Mouse (Mus musculus): ENCODE data around the gene Svopl.

Gene Svopl

GRCm38 (mm10) chr6:38046838-38047237, at the start of gene Svopl:
Svopl (minus strand) TSS chr6:38046996.
- DNase-seq (ENCODE audit: low read depth, low spot score): no peak

- DNase-seq (ENCODE audit: low read depth, low spot score): no peak
These were observed 47.9 kb upstream of the Svopl start for GRCm38 (mm10) chr6:38094701-38095100.

GRCm38 (mm10) chr6:38092539-38092938, 45.7 kb upstream of the Svopl start:
- no peak for DNase-seq (ENCODE audit: low read depth, low spot score)

- DNase-seq (ENCODE audit: low read depth, low spot score): no peak
These were observed 40.6 kb upstream of the Svopl start for GRCm38 (mm10) chr6:38087242-38088026.

- no peak for DNase-seq (ENCODE audit: low read depth, low spot score)
These were observed 36.4 kb upstream of the Svopl start for GRCm38 (mm10) chr6:38083204-38083603.

GRCm38 (mm10) chr6:38081727-38082341, 35.0 kb upstream of the Svopl start:
- no peak for DNase-seq (ENCODE audit: low read depth, low spot score)

- peak; percentile 22 for DNase-seq (ENCODE audit: low read depth, low spot score)
These were observed 33.6 kb upstream of the Svopl start for GRCm38 (mm10) chr6:38080364-38080763.

- no peak for DNase-seq (ENCODE audit: low read depth, low spot score)
These were observed 26.8 kb upstream of the Svopl start for GRCm38 (mm10) chr6:38073592-38073991.

GRCm38 (mm10) chr6:38072137-38072796, 25.5 kb upstream of the Svopl start:
- no peak for DNase-seq (ENCODE audit: low read depth, low spot score)

- no peak for DNase-seq (ENCODE audit: low read depth, low spot score)
These were observed 24.5 kb upstream of the Svopl start for GRCm38 (mm10) chr6:38071256-38071655.

- DNase-seq (ENCODE audit: low read depth, low spot score): peak; percentile 81
These were observed 19.4 kb upstream of the Svopl start for GRCm38 (mm10) chr6:38066215-38066614.

- peak; percentile 80 for DNase-seq (ENCODE audit: low read depth, low spot score)
These were observed 18.8 kb upstream of the Svopl start for GRCm38 (mm10) chr6:38065501-38066122.

GRCm38 (mm10) chr6:38065122-38065500, 18.3 kb upstream of the Svopl start:
- DNase-seq (ENCODE audit: low read depth, low spot score): peak; percentile 64

- no peak for DNase-seq (ENCODE audit: low read depth, low spot score)
These were observed 17.8 kb upstream of the Svopl start for GRCm38 (mm10) chr6:38064621-38065020.

GRCm38 (mm10) chr6:38058805-38059204, 12.0 kb upstream of the Svopl start:
- no peak for DNase-seq (ENCODE audit: low read depth, low spot score)

GRCm38 (mm10) chr6:38055471-38056330, 8.9 kb upstream of the Svopl start:
- no peak for DNase-seq (ENCODE audit: low read depth, low spot score)

- no peak for DNase-seq (ENCODE audit: low read depth, low spot score)
These were observed 2.8 kb upstream of the Svopl start for GRCm38 (mm10) chr6:38049601-38050000.

GRCm38 (mm10) chr6:38048800-38049561, 2.2 kb upstream of the Svopl start:
- no peak for DNase-seq (ENCODE audit: low read depth, low spot score)

GRCm38 (mm10) chr6:38048003-38048402, 1.2 kb upstream of the Svopl start:
- no peak for DNase-seq (ENCODE audit: low read depth, low spot score)

GRCm38 (mm10) chr6:38032801-38033566, 13.8 kb downstream of the Svopl start:
- DNase-seq (ENCODE audit: low read depth, low spot score): no peak
